Mouse (Mus musculus): Measurements from ENCODE around the gene Adam30.

Adam30 gene

DNA sequence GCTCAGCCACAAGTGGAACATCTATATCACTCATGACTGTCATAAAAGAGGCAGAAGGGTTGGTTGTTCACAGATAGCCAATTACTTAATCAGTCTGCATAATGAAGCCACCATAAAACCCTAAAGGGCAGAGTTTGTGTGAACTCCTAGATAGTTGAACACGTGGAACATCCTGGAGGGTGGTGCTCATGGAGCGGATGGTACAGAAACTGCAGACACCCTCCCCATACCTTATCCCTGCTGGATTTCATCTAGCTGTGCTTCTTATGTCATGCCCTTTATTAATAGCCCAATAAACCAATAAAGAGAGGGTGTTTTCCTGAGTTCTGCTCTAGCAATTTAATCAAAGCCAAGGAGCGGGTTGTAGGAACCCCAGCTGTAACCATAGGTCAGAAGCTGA is 27.3 kb downstream of the Adam30 start:
- DNase-seq (ENCODE audit: low spot score): no peak

GRCm38 (mm10) chr3:98197711-98198532 is 37.5 kb downstream of the Adam30 start:
- DNase-seq (ENCODE audit: low spot score): peak; percentile 39

- peak; percentile 64 for DNase-seq (ENCODE audit: low spot score)
Observed at GRCm38 (mm10) chr3:98199747-98200146, 39.3 kb downstream of the Adam30 start.

GRCm38 (mm10) chr3:98203282-98203681 is 42.9 kb downstream of the Adam30 start:
- DNase-seq (ENCODE audit: low spot score): no peak

GRCm38 (mm10) chr3:98206977-98207376 is 46.5 kb downstream of the Adam30 start:
- no peak for DNase-seq (ENCODE audit: low spot score)

- no peak for DNase-seq (ENCODE audit: low spot score)
Observed at GRCm38 (mm10) chr3:98209161-98209560, 48.7 kb downstream of the Adam30 start.

DNA sequence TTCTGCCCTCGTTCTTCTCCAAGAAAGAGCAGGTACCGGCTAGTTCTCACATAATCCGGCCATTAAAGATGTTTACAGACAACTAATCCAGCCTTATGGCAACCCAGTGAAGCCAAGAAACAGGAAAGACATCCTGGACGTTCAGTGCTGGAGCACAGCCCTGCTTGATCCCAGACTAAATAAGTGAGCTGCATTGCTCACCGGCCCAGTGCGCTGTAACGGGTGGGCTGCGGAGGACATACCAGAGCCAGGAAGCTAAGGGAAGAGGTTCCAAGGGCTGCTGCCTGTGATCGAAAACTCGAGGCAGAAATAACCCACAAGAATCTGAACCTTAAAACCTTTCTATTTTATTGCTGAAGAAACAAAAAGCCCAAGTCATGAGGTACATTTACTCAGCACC is 50.4 kb downstream of the Adam30 start:
- no peak for DNase-seq (ENCODE audit: low spot score)

- no peak for DNase-seq (ENCODE audit: low spot score)
Observed at GRCm38 (mm10) chr3:98211301-98212081, 51.1 kb downstream of the Adam30 start.

All from retina, embryonic 14.5 days (tissue).